Mouse (Mus musculus): ENCODE measurements around the gene Opn1sw.
"Not testable (repeated sequence)": the region's sequence is repeated elsewhere in the genome, so short reads cannot be mapped to it uniquely, and the experiment has no call there.

The Opn1sw gene

DNA sequence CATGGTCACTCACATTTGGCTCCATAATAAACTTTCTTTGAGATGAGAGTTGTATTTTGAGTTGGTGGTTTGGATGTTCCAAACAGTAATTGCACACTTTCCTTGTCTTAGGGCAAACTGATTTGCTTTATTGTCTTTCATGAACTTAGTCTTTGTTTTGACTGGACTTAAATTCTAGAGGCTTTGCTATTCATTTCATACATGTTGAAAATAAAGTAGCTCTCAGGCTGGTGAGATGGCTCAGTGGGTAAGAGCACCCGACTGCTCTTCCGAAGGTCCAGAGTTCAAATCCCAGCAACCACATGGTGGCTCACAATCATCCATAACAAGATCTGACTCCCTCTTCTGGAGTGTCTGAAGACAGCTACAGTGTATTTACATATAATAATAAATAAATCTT, 41.8 kb downstream of the Opn1sw start:
- DNase-seq (ENCODE audit: low spot score): not testable (repeated sequence)

DNA sequence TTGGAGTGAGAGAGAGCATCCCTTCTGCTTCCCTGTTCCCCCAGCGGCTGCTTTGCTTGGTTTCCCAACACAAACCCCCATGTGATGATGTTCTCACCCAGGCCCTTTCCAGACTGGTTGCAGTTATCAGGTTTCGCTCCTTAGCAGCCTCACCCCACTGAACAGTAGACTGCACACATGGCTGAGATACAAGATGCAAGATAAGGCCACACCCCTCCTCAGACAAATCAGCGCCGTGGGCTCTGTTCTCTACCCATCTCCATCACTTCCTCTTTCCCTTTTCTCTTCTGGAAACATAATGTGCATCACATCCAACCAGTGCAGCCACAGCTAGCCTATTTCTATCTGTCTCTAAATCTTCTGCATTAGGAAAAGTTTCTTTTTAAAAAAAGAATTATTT, 58.8 kb downstream of the Opn1sw start:
- DNase-seq (ENCODE audit: low spot score): no peak

DNA sequence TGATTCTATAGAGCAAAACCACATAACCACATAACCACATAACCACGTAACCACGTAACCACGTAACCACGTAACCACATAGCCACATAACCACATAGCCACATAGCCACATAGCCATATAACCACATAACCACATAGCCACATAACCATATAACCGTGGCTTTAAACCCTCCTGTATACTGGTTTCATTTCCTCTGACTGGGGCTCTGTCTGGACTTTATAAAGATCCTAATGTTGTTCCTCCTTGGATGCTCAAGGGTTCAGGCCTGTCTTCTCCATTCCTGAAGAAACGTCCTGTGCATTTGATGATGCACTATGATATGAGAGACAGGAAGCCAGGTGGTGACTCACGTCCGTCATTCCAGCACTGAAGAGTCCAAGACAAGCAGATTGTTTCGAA, 61.3 kb downstream of the Opn1sw start:
- DNase-seq (ENCODE audit: low spot score): no peak

All from testis, postnatal 14 days (tissue).